Mouse (Mus musculus) bone marrow, adult 2 months (tissue): ENCODE measurements around the gene Cldn3.
"Not testable (repeated sequence)": the region's sequence is repeated elsewhere in the genome, so short reads cannot be mapped to it uniquely, and the experiment has no call there.

Source experiments
- CTCF ChIP-seq: fragments of 200-500 bp; IDR thresholded peaks from 2 replicates; pipeline ENCODE4 v1.5.1; 2011; ENCODE audit warnings: low read length, control low read depth; ENCODE audit not compliant: control insufficient read depth, insufficient read depth
- POLR2A ChIP-seq: fragments of 200-500 bp; IDR thresholded peaks from 2 replicates; pipeline ENCODE4 v1.6.1; 2011; ENCODE audit warnings: low read depth, mild to moderate bottlenecking, control low read depth, low read length, borderline replicate concordance; ENCODE audit not compliant: control insufficient read depth

DNA sequence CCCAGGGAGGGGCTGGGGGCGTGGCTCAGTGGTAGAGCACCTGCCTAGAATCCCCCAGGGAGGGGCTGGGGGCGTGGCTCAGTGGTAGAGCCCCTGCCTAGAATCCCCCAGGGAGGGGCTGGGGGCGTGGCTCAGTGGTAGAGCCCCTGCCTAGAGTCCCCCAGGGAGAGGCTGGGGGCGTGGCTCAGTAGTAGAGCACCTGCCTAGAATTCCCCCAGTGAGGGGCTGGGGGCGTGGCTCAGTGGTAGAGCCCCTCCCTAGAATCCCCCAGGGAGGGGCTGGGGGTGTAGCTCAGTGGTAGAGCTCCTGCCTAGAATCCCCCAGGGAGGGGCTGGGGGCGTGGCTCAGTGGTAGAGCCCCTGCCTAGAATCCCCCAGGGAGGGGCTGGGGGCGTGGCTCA, 46.5 kb upstream of the Cldn3 start:
- TF ChIP-seq CTCF, POLR2A: not testable (repeated sequence)
